Mouse (Mus musculus): ENCODE measurements around the gene Rsrc1. TPM values are rescaled to one million over a fixed set of nuclear protein-coding genes. Genes with fewer than 3 reads are reported as not detected.
"Not testable (repeated sequence)": the region's sequence is repeated elsewhere in the genome, so short reads cannot be mapped to it uniquely, and the experiment has no call there.

The Rsrc1 gene
- total RNA-seq, 1 experiment from 2014 or later = 34.8 TPM

DNA sequence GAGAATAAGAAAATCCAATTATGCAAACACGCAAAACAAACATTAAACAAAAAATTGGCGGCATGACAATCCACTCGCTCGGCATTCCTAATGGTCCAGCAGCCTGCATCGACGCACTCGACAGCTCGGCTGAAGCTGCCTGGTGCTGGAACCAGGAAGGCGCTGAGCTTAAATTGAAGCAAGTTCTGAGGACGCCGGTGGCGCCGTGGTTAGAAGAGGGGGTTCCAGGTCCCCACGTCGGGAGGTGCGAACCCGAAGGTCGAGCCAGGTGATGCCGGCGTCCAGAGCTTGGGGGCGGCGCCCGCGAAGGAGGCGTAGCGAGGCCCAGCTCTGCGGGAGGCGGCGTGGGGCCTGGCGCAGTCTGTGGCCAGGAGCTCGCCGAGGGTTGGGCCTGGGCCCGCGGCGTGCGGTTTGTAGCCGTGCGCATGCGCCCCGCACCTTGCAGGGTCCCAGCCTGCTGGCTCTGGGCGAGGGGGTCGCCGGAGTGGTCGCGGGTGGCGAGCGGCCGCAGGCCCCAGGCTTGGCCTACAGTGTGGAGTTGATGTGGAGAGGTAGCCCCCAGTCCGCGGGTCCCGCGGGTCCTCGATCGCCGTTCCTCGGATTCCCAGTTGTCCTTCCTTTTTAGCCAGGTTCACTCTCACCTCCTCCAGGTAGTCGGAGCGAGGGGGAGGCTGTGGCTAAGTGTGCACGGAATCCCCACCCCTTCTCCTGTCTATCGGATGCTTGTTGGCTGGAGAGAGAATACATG is 4.5 kb downstream of the Rsrc1 start:
- DNase-seq = peak; percentile 71

DNA sequence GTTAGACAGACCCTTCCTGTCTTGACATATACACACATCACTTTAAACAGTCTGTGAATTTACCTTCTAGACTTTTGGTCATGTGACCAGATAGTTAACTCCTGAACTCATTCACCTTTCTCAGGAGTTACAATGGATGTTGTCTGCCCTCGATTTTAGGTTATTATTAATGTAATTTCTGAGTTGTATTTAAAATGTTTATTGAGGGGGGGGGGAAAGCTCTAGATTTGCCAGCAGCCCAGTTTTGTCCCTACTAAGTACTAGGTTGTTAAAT is 5.0 kb downstream of the Rsrc1 start:
- no peak for DNase-seq

DNA sequence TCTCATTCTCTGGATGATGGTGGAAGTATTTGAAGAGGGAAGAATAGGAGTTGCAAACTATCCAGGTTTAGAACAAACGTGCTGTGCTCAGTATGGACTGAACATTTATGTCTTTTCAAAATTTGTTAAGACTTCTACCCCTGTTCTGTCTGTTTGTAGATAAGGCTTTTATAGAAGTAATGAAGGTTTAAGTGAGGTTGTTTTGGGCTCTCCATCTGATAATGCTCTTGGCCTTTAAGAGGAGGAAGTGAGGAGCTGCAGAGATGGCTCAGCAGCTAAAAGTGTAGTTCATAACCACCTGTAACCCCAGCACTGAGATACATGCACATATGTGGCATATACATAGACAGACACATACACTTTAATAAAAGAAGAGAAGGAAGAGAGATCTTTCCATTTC is 15.6 kb downstream of the Rsrc1 start:
- no peak for DNase-seq

DNA sequence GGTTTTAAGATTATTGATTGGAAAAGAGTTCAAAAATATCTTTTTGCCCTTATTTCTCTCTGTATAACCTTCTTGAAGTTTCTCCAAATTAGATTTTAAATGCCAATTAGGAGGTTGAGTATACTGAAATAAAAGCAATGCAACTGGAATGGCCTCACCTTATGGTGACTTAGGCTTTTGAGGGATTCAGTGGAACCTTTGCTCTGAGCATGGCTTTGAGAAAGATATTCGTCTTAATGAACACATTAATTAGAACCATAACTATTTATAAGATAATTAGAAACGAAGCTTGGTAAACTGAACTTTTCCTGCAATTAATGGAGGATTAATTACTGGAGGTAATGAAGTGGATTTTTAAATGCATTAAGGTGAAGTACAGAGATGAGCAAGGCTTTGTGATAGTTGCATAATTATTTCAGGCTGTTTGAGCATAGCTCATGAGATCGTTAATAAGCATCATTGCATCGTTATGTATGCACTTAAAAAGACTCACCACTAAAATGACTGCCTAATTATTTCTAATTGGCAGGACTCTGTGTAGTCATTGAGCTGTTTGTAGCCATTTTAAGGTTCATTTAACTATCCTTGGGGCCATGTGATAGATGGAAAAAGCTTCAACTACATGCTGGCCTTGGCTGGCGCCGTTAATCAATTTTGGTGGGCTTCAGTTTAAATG is 55.3 kb downstream of the Rsrc1 start:
- DNase-seq = no peak

DNA sequence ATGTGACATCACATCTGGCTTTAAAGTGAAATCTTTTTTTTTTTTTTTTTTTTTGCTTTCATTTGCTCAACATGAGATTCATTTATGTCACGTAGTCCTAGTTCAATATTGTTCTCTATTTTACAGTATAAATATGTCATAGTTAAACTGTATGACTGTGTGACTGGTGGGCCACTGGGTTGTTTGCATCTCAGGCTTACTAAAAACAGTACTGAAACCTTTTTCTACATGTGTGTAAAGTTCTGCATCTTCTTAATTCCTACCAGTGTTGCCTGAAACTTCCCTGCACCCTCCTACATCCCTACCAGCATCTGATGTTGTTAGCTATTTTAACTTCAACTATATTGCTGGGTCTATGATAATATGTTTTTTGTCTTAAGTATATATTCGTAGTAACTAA is 78.6 kb downstream of the Rsrc1 start:
- no peak for DNase-seq

DNA sequence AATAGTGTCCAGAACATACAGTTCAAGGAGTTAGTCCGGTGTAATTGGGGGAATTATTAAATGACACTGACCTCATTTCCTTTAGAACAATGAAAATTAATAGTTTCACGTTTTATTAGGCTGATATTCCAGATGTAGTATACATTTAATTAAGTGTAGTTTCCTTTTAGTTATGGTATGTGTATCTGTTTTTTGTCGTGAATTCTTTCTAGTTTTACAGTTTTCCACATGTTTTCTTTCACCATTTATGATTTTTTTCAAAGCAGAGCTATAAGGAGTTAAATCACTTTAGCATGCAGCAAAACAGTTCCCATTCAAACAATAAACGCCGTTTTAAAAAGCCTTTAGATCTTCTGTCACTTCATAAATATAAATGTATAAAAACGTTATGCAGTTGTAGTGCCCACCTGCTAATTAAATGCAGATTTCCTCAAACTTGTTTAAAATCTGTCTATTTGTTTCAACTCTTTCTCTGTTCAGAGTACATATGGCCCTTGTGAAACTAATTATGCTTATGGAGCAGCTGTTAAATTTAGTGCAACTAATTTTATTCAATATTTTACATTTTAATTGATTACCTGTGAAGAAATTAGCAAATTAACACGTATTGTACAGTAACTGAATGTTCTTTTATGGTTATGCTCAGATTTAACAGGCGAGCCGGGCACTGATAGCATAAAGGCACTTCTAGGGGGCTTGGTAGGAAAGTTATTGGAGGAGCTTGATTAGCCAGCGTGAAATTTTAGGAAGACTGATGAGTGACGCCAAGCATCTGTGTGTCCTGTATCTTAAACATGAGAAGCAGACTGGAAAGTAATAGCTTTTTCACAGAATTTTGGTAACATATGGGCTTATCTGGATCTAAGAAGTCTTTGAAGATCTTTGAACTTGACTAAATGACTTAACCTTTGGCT is 89.6 kb downstream of the Rsrc1 start:
- no peak for DNase-seq

DNA sequence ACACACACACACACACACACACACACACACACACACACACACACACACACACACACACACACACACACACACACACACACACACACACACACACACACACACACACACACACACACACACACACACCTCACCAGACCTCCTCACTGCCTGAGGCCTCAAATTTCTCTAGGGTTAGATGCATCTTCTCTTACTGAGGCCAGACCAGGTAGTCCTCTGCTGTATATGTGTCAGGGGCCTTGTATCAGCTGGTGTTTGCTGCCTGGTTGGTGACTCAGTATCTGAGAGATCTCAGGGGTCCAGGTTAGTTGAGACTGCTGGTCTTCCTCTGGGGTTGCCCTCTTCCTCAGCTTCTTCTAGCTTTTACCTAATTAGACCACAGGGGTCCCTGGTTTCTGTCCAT is 92.5 kb downstream of the Rsrc1 start:
- not testable (repeated sequence) for DNase-seq

DNA sequence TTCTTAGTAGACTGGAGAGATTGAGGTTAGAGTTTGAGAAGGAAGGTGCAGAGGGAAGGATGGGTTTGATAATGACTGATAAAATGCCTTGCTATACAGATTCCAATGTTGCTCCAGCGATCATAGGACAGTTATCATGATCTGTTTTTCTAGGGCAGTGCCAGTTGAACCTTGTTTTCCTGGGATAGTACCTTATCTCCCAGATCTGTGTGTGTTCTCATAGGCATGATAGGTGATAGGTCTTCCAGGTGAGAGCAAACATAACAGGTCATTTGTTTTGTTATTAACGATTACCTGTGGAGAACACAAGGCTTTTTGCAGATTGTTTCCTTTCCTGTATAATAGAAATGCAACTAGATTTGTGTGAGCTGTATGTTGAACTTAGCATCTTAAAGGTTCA is 94.3 kb downstream of the Rsrc1 start:
- no peak for DNase-seq

DNA sequence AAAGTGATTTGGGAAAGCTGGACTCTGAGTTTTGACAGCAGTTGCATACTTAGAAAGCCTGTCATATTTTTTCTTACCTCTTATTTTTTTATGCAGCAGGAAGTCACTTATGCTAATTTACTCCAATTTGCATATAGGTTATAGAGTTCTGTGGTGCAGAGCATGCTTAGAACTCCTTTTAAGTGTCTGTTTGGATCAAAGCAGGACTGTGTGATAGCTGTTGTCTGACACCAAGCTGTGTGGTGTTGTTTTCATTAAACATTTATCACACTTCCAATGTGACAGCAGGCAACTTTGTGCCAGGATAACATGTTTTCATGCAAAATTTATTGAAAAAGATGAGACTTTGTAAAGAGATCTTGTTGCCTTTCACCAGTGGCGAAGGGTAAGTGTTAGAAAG is 103.6 kb downstream of the Rsrc1 start:
- no peak for DNase-seq

DNA sequence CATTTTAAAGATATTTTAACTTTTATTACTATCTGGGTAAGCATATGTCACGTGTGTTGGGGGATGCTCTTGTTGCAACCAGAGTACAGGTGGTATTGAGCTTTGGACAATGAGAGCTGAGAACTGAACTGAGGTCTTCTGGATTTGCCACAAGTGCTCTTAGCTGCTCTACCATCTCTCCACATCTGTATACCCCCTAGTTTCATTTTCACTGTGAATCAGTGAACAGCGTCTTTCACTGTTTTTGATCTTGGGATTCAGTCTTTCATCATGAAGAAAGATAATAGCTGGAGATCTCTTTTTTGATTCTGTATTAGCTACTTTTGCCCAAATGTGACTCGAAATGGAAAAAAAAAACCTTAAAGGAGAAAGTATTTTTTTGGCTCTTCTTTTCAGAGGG is 127.2 kb downstream of the Rsrc1 start:
- DNase-seq = no peak

DNA sequence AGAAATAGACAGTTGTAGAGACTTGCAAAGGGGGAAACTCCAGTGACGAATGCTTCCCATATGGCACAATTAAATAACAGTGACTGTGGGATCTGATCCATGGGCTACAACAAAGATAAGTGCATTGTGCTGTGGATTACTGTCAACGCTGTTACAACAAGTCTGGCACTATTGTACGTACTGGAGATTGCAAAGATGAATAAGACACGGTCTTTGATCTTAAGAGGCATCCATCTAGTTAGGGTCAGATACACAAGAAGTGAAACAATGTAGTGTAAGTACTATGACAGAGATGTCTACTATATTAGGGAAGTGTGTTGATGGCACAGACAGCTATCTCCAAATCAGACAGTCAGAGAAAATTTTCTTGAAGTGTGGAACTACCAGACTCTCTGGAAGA is 135.1 kb downstream of the Rsrc1 start:
- no peak for DNase-seq

DNA sequence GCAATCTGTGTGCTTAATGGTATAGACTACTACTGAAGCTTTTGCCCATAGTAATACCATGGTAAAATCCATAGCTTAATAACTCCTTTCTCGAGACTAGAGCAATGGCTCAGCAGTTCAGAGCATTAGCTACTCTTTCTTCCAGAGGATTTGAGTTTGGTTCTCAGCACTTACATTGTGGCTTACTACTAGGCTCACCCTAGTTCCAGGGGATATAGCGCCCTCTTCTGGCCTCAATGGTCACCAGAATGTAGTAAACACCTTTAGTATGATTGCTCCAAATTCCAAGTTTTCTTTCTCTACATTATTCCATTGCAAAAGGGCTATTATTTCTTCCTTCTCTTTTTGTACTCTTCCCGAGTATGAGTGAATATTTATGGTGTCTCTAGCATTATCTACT is 151.3 kb downstream of the Rsrc1 start:
- DNase-seq = no peak

DNA sequence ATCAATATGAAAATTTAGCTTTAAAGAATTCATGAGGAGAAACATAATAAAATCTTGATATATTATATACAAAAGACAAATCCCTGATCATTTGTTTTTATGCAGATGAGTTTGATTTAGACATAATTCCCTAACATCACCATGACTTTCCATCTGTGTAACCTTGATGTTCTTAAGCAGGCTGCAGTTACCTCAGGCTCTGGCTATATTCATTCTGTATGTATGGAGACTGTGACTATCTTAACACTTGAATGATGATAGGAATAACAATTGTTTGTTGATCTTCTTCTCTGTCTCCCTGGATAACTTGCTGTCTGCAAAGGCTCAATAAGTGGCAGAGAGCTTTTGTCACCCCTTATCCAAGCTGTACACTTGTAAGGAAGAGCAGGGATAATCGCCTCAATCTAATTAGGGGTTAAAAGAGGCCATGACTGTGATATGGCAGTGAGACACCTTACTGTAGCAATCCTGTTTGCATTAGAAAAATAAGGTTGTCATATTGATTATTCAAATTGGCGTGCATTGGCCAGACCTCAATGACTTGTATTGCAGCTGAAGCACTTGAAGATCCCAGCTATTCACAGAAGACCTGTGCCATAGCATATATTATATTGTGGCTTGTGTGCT is 154.7 kb downstream of the Rsrc1 start:
- DNase-seq = no peak

DNA sequence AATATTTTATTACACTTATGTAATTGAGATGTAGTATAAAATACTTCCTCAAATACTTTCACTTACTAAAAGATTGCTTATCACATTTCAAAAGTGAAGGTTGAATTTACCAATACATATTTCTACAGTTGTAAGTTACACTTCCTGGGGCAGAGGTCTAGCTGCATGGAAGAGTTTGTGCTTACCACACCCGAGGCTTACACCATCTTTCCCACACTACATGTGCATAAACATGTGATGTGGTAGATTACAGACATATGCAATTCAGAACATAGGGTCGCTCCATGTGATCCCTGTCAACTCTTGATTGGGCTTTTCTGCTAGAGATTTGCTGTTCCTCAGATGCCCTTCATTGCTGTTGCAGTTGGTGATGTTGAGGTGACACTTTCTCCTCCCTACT is 163.8 kb downstream of the Rsrc1 start:
- DNase-seq = no peak

DNA sequence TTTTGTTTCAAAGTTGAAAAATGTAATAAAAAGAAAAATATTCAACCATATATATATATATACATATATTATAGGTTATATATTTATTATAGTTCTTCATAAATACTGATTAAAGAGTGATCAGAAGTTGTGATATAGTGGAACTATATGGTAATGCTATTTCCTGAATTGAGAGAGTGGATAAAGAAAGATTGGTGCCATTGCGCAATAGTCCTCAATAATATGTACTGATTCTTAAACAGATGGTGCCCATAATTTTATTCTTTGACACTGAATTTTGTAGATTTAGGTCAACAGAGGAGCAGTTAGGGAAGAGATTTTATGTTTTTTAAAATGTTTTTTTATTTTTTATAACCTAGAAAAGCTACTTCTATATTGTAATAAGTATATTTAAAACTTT is 165.1 kb downstream of the Rsrc1 start:
- no peak for DNase-seq

DNA sequence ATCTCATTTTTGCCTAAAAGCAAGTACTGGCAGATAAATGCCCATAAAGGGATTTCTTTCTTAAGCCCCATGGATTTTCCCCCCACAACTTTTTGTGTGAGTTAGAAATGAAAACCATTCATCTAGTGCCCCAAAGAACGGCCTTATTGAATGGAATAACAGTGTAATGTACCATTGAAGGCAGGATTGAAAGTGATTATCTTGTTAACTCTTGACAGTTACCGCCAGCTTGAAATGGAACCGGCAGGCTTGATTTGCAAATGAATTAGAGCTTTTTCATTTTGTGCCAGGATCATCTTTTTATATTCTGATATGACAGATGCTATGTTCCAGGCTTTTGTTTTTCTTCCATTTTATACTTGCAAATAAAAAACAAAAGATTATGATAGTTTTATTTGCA is 166.1 kb downstream of the Rsrc1 start:
- DNase-seq = no peak

DNA sequence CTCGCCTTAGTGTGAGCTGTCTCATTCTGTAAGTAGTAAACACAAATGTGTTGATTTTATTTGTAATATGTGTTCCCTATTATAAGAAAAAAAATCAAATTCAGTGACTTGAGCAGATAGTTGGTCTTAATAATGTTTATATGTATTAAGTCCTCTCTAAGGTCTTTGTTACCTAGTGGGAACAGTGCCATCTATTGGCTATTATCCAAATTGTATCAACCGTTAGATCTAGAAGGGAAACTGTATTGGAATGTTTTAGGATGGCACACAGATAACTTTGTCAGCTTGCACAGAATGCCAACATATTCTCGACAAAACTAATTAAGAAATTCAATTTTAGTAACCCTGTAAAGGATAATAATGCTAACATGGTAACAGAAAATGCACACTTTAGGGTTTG is 216.0 kb downstream of the Rsrc1 start:
- DNase-seq = no peak

DNA sequence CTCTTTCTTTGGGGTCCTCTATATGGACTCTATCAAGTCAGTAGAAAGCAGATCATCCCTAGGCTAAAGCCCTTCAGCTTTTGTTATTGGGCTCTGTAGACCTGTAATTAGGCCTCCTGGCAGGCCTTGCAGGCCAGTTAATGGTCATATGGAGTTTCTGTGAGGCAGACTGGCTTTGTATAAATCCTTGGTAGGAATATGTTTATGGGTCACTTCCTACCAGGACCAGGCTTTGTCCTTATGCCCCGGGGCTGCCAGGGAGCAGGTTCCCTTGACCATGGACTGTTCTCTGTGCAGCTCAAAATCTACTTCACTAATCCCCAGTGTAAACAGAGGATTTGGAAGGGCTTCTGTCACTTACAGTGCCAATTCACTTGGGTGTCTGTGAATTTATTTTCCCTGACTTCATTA is 231.9 kb downstream of the Rsrc1 start:
- no peak for DNase-seq

DNA sequence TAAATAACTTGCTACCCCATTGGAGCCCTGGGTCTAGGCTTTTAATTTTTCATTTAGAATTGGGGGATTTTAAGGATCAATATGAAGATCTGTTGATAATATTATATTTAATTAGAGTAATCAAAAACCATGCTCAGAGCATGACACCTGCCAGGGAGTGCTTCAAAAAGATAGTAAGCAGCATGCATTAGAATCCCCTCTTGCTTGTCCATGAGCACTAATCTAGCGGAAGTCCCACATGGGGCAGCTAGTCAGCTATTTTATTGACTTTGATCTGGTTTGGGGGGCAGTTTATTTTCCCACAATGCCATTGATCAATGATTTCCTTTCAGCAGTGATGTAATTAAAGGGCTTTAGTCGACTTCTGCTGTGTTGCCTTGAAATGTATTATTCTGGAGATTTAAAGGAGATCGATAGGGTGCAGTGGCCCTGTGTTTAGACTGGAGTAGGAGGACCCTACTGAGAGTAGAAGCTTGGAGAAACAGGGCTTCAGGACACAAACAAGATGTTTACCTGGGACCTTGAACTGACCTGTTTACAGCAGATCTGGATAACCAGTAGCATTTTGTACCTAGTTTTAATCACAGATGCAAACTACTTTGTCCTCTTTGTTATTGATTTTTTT is 251.5 kb downstream of the Rsrc1 start:
- no peak for DNase-seq

DNA sequence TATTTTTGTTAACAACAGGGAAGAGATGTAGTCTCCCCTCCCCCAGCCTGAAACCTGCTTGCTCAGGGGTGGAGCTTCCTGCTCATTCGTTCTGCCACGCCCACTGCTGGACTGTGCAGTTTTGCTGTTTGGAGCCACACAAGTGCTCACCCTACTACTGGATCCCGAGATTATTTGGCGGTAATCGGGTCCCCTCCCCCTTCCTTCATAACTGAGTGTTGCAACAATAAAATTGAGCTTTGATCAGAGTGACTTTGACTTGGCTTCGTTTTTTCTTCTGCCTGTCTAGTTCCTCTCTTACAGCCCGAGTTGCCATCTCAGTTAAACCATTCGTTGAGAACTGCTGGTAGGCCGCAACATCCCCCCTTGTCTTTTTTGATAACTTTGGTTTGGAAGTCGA is 261.3 kb downstream of the Rsrc1 start:
- DNase-seq = not testable (repeated sequence)

DNA sequence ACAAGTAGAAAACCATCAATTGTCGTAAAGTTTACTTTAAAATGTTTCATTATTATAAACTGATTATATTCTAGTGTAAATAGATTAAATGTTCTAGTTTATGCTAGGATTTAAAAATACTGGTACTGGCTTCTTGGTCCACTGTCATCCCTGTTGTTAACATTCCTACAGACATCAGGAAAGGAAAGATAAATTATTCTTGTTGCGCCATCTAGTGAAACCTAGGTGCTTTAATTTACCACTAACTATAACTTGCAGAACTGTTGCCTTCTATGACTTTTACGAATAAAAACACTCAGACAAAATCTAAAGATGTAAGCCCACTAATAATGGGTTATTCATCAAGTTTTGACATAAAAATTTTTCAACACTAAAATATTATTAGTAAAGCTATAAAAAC is 286.3 kb downstream of the Rsrc1 start:
- no peak for DNase-seq

DNA sequence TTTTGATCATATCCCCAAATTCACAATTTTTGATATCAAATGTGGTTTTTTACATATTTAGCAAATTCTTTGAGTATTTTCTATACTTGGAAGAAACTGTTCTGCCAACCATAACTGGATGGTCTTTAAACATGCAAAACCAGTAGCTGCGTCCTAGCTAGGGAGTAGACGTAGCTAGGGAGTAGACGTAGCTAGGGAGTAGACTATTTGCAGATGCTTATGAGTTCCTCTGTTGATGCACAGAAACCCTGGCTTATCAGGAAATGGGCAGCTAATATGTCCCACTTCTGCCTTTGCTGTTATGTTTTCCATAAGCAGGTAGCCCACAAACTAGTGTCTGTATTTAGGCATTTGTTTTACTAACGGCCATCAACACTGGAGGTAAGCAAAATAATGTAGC is 298.6 kb downstream of the Rsrc1 start:
- no peak for DNase-seq

DNA sequence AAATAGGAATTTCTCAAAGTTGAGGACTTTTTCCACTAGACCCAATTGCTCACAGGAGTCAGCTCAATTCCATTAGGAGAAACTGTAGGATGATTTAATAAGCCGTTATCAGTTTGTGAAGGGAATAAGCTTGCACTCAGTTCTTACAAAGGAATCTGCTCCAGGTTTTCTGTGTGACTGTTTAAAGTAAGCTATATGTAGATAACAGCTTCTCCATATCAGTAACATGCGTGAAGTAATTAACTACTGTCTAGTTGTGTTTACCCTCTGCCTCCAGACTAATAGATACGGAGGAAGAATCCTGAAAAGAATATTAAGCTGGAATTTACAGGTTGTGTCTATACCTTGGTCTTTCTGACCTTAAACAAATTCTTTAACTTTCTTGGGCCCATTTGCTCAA is 299.1 kb downstream of the Rsrc1 start:
- DNase-seq = no peak
